Mouse (Mus musculus) testis, postnatal 10 days (tissue): ENCODE data around the gene Ifi207.
A peak's percentile ranks its signal among the peaks of the same experiment; 100 is the strongest.
"Not testable (repeated sequence)": the region's sequence is repeated elsewhere in the genome, so short reads cannot be mapped to it uniquely, and the experiment has no call there.

Source experiments
- DNase-seq: peaks from one replicate; pipeline ENCODE4 v3.0.0; 2021; ENCODE audit warnings: low spot score

The Ifi207 gene

GRCm38 (mm10) chr1:173741656-173742055 is at the start of gene Ifi207:
Gene Ifi207, minus strand, starts transcription at chr1:173741747.
- DNase-seq, result no peak

GRCm38 (mm10) chr1:173773457-173773856 is 31.9 kb upstream of the Ifi207 start:
- not testable (repeated sequence) for DNase-seq

- DNase-seq, result not testable (repeated sequence)
These were observed 25.5 kb upstream of the Ifi207 start, which contains the start of gene Ifi204 for GRCm38 (mm10) chr1:173766848-173767617. Gene Ifi204, minus strand, starts transcription at chr1:173766943.

- not testable (repeated sequence) for DNase-seq
These were observed 18.5 kb upstream of the Ifi207 start for GRCm38 (mm10) chr1:173760032-173760431.

GRCm38 (mm10) chr1:173742262-173742661 is 715 bp upstream of the Ifi207 start:
- no peak for DNase-seq

GRCm38 (mm10) chr1:173740537-173740936 is 1.0 kb downstream of the Ifi207 start:
- DNase-seq, result no peak

GRCm38 (mm10) chr1:173736986-173737385 is 4.6 kb downstream of the Ifi207 start:
- DNase-seq, result no peak

GRCm38 (mm10) chr1:173735015-173735414 is 6.5 kb downstream of the Ifi207 start:
- not testable (repeated sequence) for DNase-seq

GRCm38 (mm10) chr1:173733219-173733618 is 8.3 kb downstream of the Ifi207 start:
- peak; percentile 49 for DNase-seq

- no peak for DNase-seq
These were observed 47.3 kb downstream of the Ifi207 start for GRCm38 (mm10) chr1:173694270-173694669.

- not testable (repeated sequence) for DNase-seq
These were observed 62.9 kb downstream of the Ifi207 start for GRCm38 (mm10) chr1:173678605-173679004.

- not testable (repeated sequence) for DNase-seq
These were observed 68.0 kb downstream of the Ifi207 start, which contains the start of gene Ifi208 for GRCm38 (mm10) chr1:173673458-173674097. Gene Ifi208, plus strand, starts transcription at chr1:173673675.
